Mouse (Mus musculus) heart, postnatal 0 days (tissue): ENCODE data around the gene Jak3.

Experiments used
- CTCF ChIP-seq: IDR thresholded peaks from 2 replicates; pipeline ENCODE4 v1.5.1; 2016; ENCODE audit warnings: antibody characterized with exemption, control low read depth, low read depth
- EP300 ChIP-seq: IDR thresholded peaks from 2 replicates; pipeline ENCODE4 v1.6.1; 2016; ENCODE audit warnings: antibody characterized with exemption, low read depth

GRCm38 (mm10) chr8:71627265-71628099, 48.6 kb upstream of the Jak3 start:
- peak; percentile 4; the same call in 1 of the 2 replicates for TF ChIP-seq CTCF
- no peak for TF ChIP-seq EP300
